Mouse (Mus musculus) megakaryocyte, adult 5-6 weeks (primary cell): ENCODE results near the gene Soat2. TPM values are rescaled to one million over a fixed set of nuclear protein-coding genes. Genes with fewer than 3 reads are reported as not detected.
A peak's percentile ranks its signal among the peaks of the same experiment; 100 is the strongest.
"Not testable (repeated sequence)": the region's sequence is repeated elsewhere in the genome, so short reads cannot be mapped to it uniquely, and the experiment has no call there.

Experiments
- ATAC-seq: 2 replicates; pipeline ENCODE4 v1.8.0; 2016; ENCODE audit warnings: mild to moderate bottlenecking, inconsistent platforms; ENCODE audit not compliant: poor library complexity, severe bottlenecking
- total RNA-seq, 2 experiments: library from RNA; stranded (forward) in 1 of 2; stranded (reverse) in 1 of 2; fragments of 153-499, 151-499 nt in 1 of 2; fragments of 221-1000, 200-1000 nt in 1 of 2; gene quantifications; 2 replicates each; pipeline versions ENCODE4 v1.2.3 to v1.2.4; 2015 to 2017

Soat2 gene
- total RNA-seq, 2 experiments from 2014 or later, result 0.78 to 1.1 TPM

GRCm38 (mm10) chr15:102144726-102145125, 5.6 kb upstream of the Soat2 start:
- no peak for ATAC-seq

- no peak for ATAC-seq
These were observed 5.0 kb upstream of the Soat2 start for GRCm38 (mm10) chr15:102145330-102145729.

GRCm38 (mm10) chr15:102146089-102146488, 4.2 kb upstream of the Soat2 start:
- ATAC-seq, result no peak

- peak; percentile 23; the same call in 1 of the 2 replicates for ATAC-seq
These were observed 3.4 kb upstream of the Soat2 start for GRCm38 (mm10) chr15:102146882-102147281.

GRCm38 (mm10) chr15:102147674-102148402, 2.5 kb upstream of the Soat2 start:
- no peak for ATAC-seq

GRCm38 (mm10) chr15:102149561-102149960, 765 bp upstream of the Soat2 start:
- no peak for ATAC-seq

- ATAC-seq, result no peak
These were observed 2.3 kb downstream of the Soat2 start for GRCm38 (mm10) chr15:102152646-102153045.

- ATAC-seq, result not testable (repeated sequence)
These were observed 4.7 kb downstream of the Soat2 start for GRCm38 (mm10) chr15:102155006-102155405.

GRCm38 (mm10) chr15:102156836-102157235, 6.5 kb downstream of the Soat2 start:
- no peak for ATAC-seq

GRCm38 (mm10) chr15:102160415-102161060, 10.2 kb downstream of the Soat2 start:
- ATAC-seq, result peak; percentile 24; the same call in 1 of the 2 replicates

GRCm38 (mm10) chr15:102163900-102164693, 13.8 kb downstream of the Soat2 start:
- no peak for ATAC-seq

- ATAC-seq, result peak; percentile 63; the same call in 1 of the 2 replicates
These were observed 15.3 kb downstream of the Soat2 start for GRCm38 (mm10) chr15:102165468-102166100.

- ATAC-seq, result no peak
These were observed 17.3 kb downstream of the Soat2 start for GRCm38 (mm10) chr15:102167620-102168021.

- ATAC-seq, result no peak
These were observed 18.7 kb downstream of the Soat2 start for GRCm38 (mm10) chr15:102169064-102169463.

- ATAC-seq, result no peak
These were observed 23.3 kb downstream of the Soat2 start for GRCm38 (mm10) chr15:102173581-102173980.

- no peak for ATAC-seq
These were observed 25.5 kb downstream of the Soat2 start for GRCm38 (mm10) chr15:102175736-102176319.

GRCm38 (mm10) chr15:102176571-102177316, 26.4 kb downstream of the Soat2 start:
- ATAC-seq, result 0 out of 2 replicates have a peak, but pooled peaks have one; percentile 43

- ATAC-seq, result no peak
These were observed 27.1 kb downstream of the Soat2 start for GRCm38 (mm10) chr15:102177417-102177816.

- ATAC-seq, result peak; percentile 95
These were observed 28.0 kb downstream of the Soat2 start for GRCm38 (mm10) chr15:102178279-102178678.

GRCm38 (mm10) chr15:102179106-102179505, 28.8 kb downstream of the Soat2 start:
- ATAC-seq, result no peak
